Mouse (Mus musculus) embryonic facial prominence, embryonic 14.5 days (tissue): ENCODE data around the gene Emx1. TPM values are rescaled to one million over a fixed set of nuclear protein-coding genes. Genes with fewer than 3 reads are reported as not detected.
"Not testable (repeated sequence)": the region's sequence is repeated elsewhere in the genome, so short reads cannot be mapped to it uniquely, and the experiment has no call there.

Experiments used
- ATAC-seq: fragments of 200-750 bp; cut with Nextera tagmentation; 2 replicates; pipeline ENCODE4 v1.8.0; 2017; ENCODE audit warnings: low read depth, moderate number of reproducible peaks, moderate TSS enrichment
- DNase-seq: peaks from one replicate; pipeline ENCODE4 v3.0.0-alpha.2; 2015; ENCODE audit warnings: low spot score
- H3K27ac ChIP-seq: fragments of 300-500 bp; sonication (generic); replicated peaks from 2 replicates; pipeline ENCODE4 v1.5.1; 2014; ENCODE audit warnings: low read depth, mild to moderate bottlenecking, low read length, moderate library complexity
- H3K27me3 ChIP-seq: fragments of 300-500 bp; sonication (generic); replicated peaks from 2 replicates; pipeline ENCODE4 v1.6.1; 2014; ENCODE audit warnings: low read length; ENCODE audit not compliant: control insufficient read depth, insufficient read depth
- H3K36me3 ChIP-seq: fragments of 300-500 bp; sonication (generic); 2 replicates; pipeline ENCODE4 v1.6.1; 2014; ENCODE audit warnings: low read length, mixed read lengths; ENCODE audit not compliant: control insufficient read depth, insufficient read depth
- H3K4me1 ChIP-seq: fragments of 300-500 bp; sonication (generic); 2 replicates; pipeline ENCODE4 v1.6.1; 2014; ENCODE audit warnings: antibody characterized with exemption, low read length; ENCODE audit not compliant: control insufficient read depth, insufficient read depth
- H3K4me2 ChIP-seq: fragments of 300-500 bp; sonication (generic); 2 replicates; pipeline ENCODE4 v1.6.1; 2014; ENCODE audit warnings: low read depth, mild to moderate bottlenecking, low read length, moderate library complexity, mixed read lengths
- H3K4me3 ChIP-seq: fragments of 300-500 bp; sonication (generic); 2 replicates; pipeline ENCODE4 v1.5.1; 2014; ENCODE audit warnings: low read depth, mild to moderate bottlenecking, low read length
- H3K9ac ChIP-seq: fragments of 300-500 bp; sonication (generic); 2 replicates; pipeline ENCODE4 v1.6.1; 2014; ENCODE audit warnings: low read depth, mild to moderate bottlenecking, low read length, moderate library complexity, mixed read lengths
- H3K9me3 ChIP-seq: fragments of 300-500 bp; sonication (generic); 2 replicates; pipeline ENCODE4 v1.6.1; 2016; ENCODE audit warnings: low read length; ENCODE audit not compliant: control insufficient read depth
- WGBS: fragments of 180-500 bp; shearing (Covaris S2); extraction: QIAGEN DNeasy Blood & Tissue Kit; methylation state at CpG from one replicate; pipeline ENCODE4 v1.1.7; 2014; 5-methylcytosine and 5-hydroxymethylcytosine counted together
- polyA plus RNA-seq: library from polyadenylated mRNA; unstranded; fragments of >200 nt; fragmentation: Nextera tagmentation; extraction: Ambion mirVana; gene quantifications from 2 replicates; pipeline ENCODE4 v1.2.1, GENCODE M21; 2014

The Emx1 gene
- polyA plus RNA-seq, 1 experiment from 2014 or later: 0.11 TPM

DNA sequence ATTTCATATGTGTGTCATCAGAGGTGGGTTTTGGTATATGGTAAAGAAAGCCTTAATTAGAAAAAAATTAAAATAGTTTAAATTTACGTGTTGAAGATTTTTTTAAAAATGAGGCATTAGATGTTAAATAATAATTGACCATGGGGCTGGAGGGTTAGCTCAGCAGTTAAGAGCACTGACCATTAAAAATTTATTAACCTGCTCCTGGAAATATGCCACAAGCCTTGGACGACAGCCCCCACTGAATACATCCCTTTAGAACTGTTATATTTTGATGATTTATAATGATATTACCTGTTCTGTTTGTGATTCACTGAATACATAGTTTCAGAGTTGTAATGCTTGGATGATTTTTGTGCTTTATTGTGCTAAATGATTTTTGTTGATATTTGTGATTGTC, 30.7 kb upstream of the Emx1 start:
- 75% methylated on average over 2 of the region's 2 CpGs for WGBS
- H3K9ac ChIP-seq, H3K27me3 ChIP-seq, ATAC-seq, H3K36me3 ChIP-seq, H3K4me3 ChIP-seq, H3K9me3 ChIP-seq, H3K4me1 ChIP-seq, DNase-seq, H3K27ac ChIP-seq, H3K4me2 ChIP-seq: not testable (repeated sequence)

DNA sequence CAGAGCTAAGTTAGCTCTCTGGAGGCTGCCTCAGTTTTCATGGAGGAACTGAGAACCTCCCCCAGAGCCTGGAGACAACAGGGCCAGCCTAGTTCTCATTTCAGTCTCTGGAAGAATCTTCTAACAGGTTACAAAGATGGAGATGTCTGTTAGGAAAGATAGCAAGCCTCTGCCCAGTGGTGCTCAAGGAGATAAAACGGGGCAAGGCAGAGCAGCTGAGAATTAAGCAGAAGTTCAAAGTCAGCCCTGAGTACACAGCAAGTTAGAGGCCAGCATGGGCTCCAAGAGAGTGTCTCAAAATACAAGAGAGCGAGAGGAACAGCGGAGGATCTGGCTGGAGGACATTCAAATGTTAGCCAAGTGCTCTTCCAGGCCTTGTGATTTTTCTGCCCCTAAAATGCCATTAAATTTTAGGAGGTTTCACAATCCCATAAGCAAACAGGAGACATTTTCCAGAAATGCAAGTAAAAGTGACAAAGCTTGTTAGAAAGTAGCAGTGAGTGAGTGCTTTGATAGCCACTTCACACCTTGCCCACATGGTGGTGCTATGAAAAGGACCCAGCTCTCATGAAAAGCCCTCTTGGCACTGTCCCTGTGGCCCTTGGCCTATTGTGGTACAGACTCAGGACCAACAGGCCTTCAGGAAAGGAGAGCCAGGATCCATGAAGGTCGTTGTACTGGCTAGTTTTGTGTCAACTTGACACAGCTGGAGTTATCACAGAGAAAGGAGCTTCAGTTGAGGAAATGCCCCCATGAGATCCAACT, 29.0 kb upstream of the Emx1 start:
- not testable (repeated sequence) for H3K27ac ChIP-seq, H3K36me3 ChIP-seq, H3K9me3 ChIP-seq, H3K9ac ChIP-seq, DNase-seq, H3K4me1 ChIP-seq, ATAC-seq, H3K4me3 ChIP-seq, H3K27me3 ChIP-seq, H3K4me2 ChIP-seq
- WGBS: 73% methylated on average over 4 of the region's 4 CpGs

DNA sequence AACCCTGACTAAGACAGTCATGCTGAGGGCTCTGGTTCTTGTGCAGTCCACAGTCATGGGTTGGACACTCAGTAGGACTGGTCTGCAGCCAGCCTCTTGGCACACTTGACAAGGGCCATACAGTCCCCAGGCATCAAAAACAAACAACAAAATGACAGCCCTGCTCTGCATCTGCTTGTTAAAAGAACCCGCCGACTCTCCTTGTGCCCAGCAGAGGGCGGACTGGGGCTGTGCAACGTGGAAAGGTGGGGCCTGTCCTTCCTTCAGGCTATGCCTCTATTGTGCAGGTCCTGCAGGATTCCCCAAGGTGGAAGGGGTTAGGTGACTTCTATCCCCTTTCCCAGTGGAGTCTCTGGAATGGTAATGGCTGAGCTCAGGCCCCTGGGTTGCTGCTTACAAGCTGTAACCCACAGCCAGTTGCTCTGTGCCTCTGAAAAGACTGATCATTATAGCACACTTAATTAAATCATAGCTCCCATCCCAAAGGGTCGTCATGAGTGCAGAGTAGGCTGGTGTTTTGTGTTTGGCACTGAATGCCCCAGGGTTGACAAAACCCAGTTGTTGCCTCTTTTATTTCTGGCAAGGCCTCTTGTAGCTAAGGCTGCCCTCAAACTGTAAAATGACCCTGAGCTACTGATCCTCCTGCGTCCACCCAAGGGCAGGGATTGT, 28.0 kb upstream of the Emx1 start:
- H3K9me3 ChIP-seq, H3K27me3 ChIP-seq, H3K4me2 ChIP-seq, H3K27ac ChIP-seq, H3K4me3 ChIP-seq, H3K9ac ChIP-seq, H3K4me1 ChIP-seq, H3K36me3 ChIP-seq: not testable (repeated sequence)
- DNase-seq (peak; percentile 54), ATAC-seq (peak; percentile 41; the same call in 1 of the 2 replicates)
- 15% methylated on average over 6 of the region's 6 CpGs for WGBS

DNA sequence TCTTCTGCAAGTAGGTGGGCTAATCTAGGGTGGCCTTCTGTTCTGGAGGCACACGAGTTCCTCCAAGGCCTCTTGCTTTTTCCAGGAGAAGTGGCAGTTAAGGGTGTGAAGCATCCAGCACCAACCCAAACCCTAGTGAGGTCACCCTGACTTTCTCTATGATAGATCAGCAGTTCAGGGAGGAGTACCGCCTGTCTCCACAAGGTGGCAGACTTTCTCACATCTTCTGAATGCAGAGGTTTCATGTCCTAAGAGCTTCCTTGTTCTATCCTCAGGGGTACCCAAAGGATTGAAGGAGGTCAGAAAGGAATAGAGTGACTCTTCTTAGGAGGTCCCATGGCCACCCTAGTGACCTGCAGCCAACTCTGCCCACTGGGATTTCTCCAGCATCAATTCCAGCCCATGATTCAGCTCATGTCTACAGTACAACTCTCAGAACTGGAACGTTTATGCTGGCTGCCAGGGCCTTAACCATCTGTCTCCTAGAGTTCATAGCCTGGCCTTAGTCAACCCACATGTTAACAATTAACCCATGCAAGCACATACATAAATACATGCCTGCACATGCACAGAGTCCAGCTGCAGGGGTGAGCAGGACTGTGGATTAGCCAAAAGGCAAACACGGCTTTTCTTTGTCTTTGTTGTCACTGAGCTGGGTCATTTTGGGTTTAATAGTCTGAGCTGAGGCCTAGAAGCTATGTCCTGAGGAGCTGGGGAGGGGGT, 26.9 kb upstream of the Emx1 start:
- peak; percentile 19; the same call in 1 of the 2 replicates for ATAC-seq
- no peak overlapping the region for H3K27ac ChIP-seq
- no peaks in the 10 kb centered on the region for H3K27me3 ChIP-seq
- DNase-seq: peak; percentile 64
- H3K4me2 ChIP-seq: no peak overlapping the region
- H3K4me1 ChIP-seq: no peaks in the 10 kb centered on the region
- WGBS: 34% methylated on average over 4 of the region's 4 CpGs
- H3K9ac ChIP-seq: no peak overlapping the region
- no peak overlapping the region for H3K4me3 ChIP-seq
- H3K9me3 ChIP-seq: no peaks in the 10 kb centered on the region
- no peaks in the 10 kb centered on the region for H3K36me3 ChIP-seq

DNA sequence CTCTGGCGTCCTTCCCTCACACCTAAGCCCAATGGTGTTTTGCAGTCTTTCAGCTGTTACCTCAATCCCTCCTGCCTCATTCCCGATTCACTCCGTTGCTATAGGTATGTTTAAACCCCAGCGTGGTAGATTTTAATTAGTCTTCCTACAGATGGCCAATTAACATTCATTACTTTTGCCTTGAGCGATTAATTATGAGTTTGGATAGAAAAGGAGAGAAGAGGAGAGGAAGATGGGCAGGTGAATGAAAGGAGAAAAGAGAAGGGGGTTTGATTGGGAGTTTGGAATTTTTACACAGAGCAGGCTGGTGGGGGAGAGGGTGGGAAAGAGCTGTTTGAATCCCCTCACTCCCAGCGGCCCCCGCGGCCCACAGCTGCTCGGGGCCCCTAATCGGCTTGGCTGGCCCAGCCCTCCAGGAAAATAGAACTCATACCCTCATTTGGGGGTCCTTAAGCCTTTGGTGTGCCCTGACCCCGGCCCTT, 21.8 kb upstream of the Emx1 start:
- 46% methylated on average over 11 of the region's 11 CpGs for WGBS
- Histone ChIP-seq H3K9ac (no peak overlapping the region), H3K4me3 (no peak overlapping the region), H3K4me2 (no peak overlapping the region), H3K27me3 (no peaks in the 10 kb centered on the region), H3K9me3 (no peaks in the 10 kb centered on the region), H3K36me3 (no peaks in the 10 kb centered on the region), H3K4me1 (no peaks in the 10 kb centered on the region), H3K27ac (no peak overlapping the region)
- DNase-seq (no peak), ATAC-seq (no peak)

DNA sequence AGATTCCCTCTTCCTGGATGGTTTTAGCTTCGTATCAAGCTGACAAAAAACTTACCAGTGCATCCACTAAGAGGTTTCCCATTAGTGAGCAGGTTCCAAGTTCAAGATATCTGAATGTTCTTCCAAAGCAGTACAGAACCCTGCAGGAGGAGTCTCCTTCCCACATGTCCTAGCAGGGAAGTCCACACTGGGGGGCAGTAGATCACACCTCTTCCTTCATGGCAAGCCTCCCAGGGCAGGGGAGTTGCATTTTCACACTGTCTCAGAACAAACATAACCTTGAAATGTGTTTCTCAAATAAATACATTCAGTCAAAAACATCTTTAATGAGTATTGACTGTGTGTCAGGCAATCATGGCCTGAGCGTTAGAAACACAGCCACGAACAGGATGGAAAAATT, 7.7 kb upstream of the Emx1 start:
- Histone ChIP-seq H3K9me3 (no peaks in the 10 kb centered on the region), H3K4me3 (no peak overlapping the region), H3K4me2 (no peak overlapping the region), H3K9ac (no peak overlapping the region), H3K27ac (no peak overlapping the region), H3K36me3 (no peaks in the 10 kb centered on the region), H3K4me1 (no peaks in the 10 kb centered on the region), H3K27me3 (peaks cover 13% of the 10 kb centered on the region)
- ATAC-seq (no peak), DNase-seq (no peak)
- whole genome bisulfite sequencing: 78% methylated on average over 3 of the region's 3 CpGs

DNA sequence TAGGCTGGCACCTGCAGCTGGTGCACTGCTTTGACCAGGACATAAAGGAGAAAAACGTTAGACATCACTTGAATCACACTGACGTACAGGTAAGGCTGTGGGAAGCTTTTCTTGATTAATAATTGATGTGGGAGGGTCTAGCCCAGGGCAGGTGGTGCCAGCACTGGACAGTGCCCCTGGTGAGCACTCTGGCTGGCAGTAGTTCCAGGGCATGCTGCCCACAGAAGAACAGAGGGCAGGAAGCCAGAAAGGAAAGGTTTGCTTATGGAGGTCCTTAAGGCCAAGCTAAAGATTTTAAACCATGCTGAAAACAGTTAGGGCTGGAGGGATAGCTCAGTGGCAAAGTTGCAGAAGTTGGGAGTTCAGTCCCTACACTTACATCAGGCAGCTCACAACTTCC, 7.2 kb upstream of the Emx1 start:
- ATAC-seq (no peak), DNase-seq (no peak)
- Histone ChIP-seq H3K27me3 (peaks cover 15% of the 10 kb centered on the region), H3K9ac (no peak overlapping the region), H3K4me3 (no peak overlapping the region), H3K27ac (no peak overlapping the region), H3K4me1 (no peaks in the 10 kb centered on the region), H3K9me3 (no peaks in the 10 kb centered on the region), H3K4me2 (no peak overlapping the region), H3K36me3 (no peaks in the 10 kb centered on the region)
- WGBS: 58% methylated on average over 2 of the region's 2 CpGs

DNA sequence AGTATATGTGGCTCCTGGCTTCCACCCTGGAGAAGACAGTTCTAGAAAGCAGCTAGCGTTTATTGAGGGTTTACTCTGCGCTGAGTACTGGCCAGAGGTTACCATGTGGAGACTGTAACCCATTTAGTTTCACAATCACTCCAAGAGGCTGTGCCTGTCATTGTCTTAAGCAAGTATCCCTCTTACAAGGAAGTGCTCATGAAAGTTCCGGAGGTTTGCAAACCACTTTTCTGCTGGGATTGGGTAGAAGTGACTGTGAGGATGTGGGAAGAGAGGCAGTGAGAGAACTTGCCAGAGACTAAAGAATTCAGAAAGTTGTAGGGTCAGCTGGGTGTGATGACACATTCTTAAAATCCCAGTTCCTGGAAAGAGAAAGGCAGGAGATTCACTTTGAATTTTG, 3.3 kb upstream of the Emx1 start:
- 60% methylated on average over 3 of the region's 3 CpGs for WGBS
- Histone ChIP-seq H3K27me3 (peaks cover 50% of the 10 kb centered on the region), H3K4me2 (no peak overlapping the region), H3K9me3 (no peaks in the 10 kb centered on the region), H3K4me3 (no peak overlapping the region), H3K9ac (no peak overlapping the region), H3K4me1 (peaks cover 7% of the 10 kb centered on the region), H3K36me3 (no peaks in the 10 kb centered on the region), H3K27ac (no peak overlapping the region)
- DNase-seq (no peak), ATAC-seq (no peak)
